In the genomic region with DNA sequence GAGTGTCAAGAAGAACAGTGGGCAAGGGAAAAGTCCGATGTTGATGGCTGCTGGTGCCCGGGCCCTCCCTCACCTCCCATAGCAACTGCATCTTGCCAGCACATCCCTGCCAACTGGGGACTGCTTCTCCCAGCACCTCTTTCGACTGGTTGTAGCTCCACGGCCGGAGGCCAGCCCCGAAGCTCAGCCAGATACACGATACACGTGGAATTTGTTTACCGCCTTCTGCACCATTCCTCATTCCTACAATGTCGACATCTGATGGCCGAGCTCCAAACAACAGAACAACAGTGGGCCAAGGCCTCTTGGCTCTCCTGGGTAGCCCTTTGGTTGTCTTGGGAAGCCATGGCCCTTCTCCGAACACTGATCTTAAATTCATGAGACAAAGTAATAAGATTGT, we compare ENCODE assay signal across 19 mouse cellular contexts.
A peak's percentile ranks its signal among the peaks of the same experiment; 100 is the strongest.
DNase-seq lines count a peak whose midpoint lies in the region; ATAC-seq and TF ChIP-seq lines count a peak whose summit lies in the region.
"Had no signal": no experiment of that assay in that cellular context is flagged by ENCODE, and none has a peak within 500 bp of the region (broad histone marks: within the 10 kb centered on the region; RNA-seq: fewer than 3 reads in every experiment).

No protein-coding gene starts in this region.

- H3K4me3 ChIP-seq in heart, adult 2 months = no peak overlapping the region
- H3K4me3 ChIP-seq in forebrain, embryonic 11.5 days (ENCODE audit: low read depth, low read length) = no peak overlapping the region
- H3K4me3 ChIP-seq in intestine, embryonic 16.5 days (ENCODE audit: low read length) = no peak overlapping the region
- H3K4me3 ChIP-seq: embryonic facial prominence, embryonic 15.5 days; heart, embryonic 12.5 days; limb, embryonic 15.5 days; megakaryocyte, embryonic 14.5 days; neural tube, embryonic 13.5 days; stomach, embryonic 15.5 days had no signal

- no peak overlapping the region; the same call in 1 of the 2 replicates for H3K27ac ChIP-seq in heart, adult 2 months
- H3K27ac ChIP-seq in forebrain, embryonic 11.5 days (ENCODE audit: low read depth, low read length) = no peak overlapping the region
- H3K27ac ChIP-seq in intestine, embryonic 16.5 days (ENCODE audit: low read length) = no peak overlapping the region
- H3K27ac ChIP-seq: neural tube, embryonic 13.5 days had no signal

- no peaks in the 10 kb centered on the region for H3K27me3 ChIP-seq in heart, adult 2 months (ENCODE audit: control insufficient read depth, insufficient read depth, low read length)
- H3K27me3 ChIP-seq in forebrain, embryonic 11.5 days (ENCODE audit: control insufficient read depth, insufficient read depth, low read length) = no peaks in the 10 kb centered on the region
- H3K27me3 ChIP-seq in intestine, embryonic 16.5 days (replicated peaks; ENCODE audit: control insufficient read depth, insufficient read depth, low read length) = no peaks in the 10 kb centered on the region
- H3K27me3 ChIP-seq: embryonic facial prominence, embryonic 15.5 days; heart, embryonic 12.5 days; limb, embryonic 15.5 days; neural tube, embryonic 13.5 days; stomach, embryonic 15.5 days had no signal

- TF ChIP-seq CTCF in heart, adult 2 months (IDR thresholded peaks at IDR 0.05) = no peak

- no peak for TF ChIP-seq EP300 in heart, adult 2 months (IDR thresholded peaks at IDR 0.05; ENCODE audit: insufficient read depth, low read depth, low read length)

- H3K9ac ChIP-seq in heart, adult 2 months (ENCODE audit: low read depth, low read length) = no peak overlapping the region
- no peak overlapping the region for H3K9ac ChIP-seq in forebrain, embryonic 11.5 days (ENCODE audit: low read length)
- no peak overlapping the region for H3K9ac ChIP-seq in intestine, embryonic 16.5 days (ENCODE audit: low read depth, low read length)
- H3K9ac ChIP-seq: embryonic facial prominence, embryonic 15.5 days; heart, embryonic 12.5 days; limb, embryonic 15.5 days; neural tube, embryonic 13.5 days; stomach, embryonic 15.5 days had no signal

- no peak for ATAC-seq in forebrain, embryonic 11.5 days (replicated peaks; ENCODE audit: low FRiP score)
- no peak for ATAC-seq in intestine, embryonic 16.5 days
- ATAC-seq: forebrain, embryonic 14.5 days had no signal

- WGBS in heart, adult 2 months = 69% methylated on average over 12 of the region's 12 CpGs
- WGBS in forebrain, embryonic 11.5 days = 92% methylated on average over 12 of the region's 12 CpGs
- WGBS in intestine, embryonic 16.5 days = 87% methylated on average over 12 of the region's 12 CpGs

- TF ChIP-seq POLR2A in heart, adult 2 months (IDR thresholded peaks at IDR 0.05; ENCODE audit: insufficient read depth, low read depth, low read length) = no peak

- no peak overlapping the region for H3K4me2 ChIP-seq in forebrain, embryonic 11.5 days (ENCODE audit: low read depth, low read length, severe bottlenecking)
- H3K4me2 ChIP-seq in intestine, embryonic 16.5 days (ENCODE audit: low read depth, low read length) = no peak overlapping the region
- H3K4me2 ChIP-seq: embryonic facial prominence, embryonic 15.5 days; heart, embryonic 12.5 days; limb, embryonic 15.5 days; neural tube, embryonic 13.5 days; stomach, embryonic 15.5 days had no signal

- no peaks in the 10 kb centered on the region for H3K36me3 ChIP-seq in heart, adult 2 months (ENCODE audit: control insufficient read depth, insufficient read depth, low read length)
- H3K36me3 ChIP-seq in forebrain, embryonic 11.5 days (ENCODE audit: control insufficient read depth, insufficient read depth, low read length) = no peaks in the 10 kb centered on the region
- no peaks in the 10 kb centered on the region for H3K36me3 ChIP-seq in intestine, embryonic 16.5 days (ENCODE audit: control insufficient read depth, insufficient read depth, low read length)
- H3K36me3 ChIP-seq: embryonic facial prominence, embryonic 15.5 days; heart, embryonic 12.5 days; limb, embryonic 15.5 days; neural tube, embryonic 13.5 days; stomach, embryonic 15.5 days had no signal

- DNase-seq in heart, adult 2 months = peak; percentile 40 to 46
- no peak for DNase-seq in heart, postnatal 14 days
- peak; percentile 47 for DNase-seq in 3T3-L1 (ENCODE audit: low read depth, low spot score)
- peak; percentile 71 for DNase-seq in adrenal gland, postnatal 10 days
- peak; percentile 66 for DNase-seq in gastrocnemius, postnatal 14 days
- DNase-seq in forebrain, embryonic 11.5 days (ENCODE audit: low spot score) = no peak
- DNase-seq: cerebellum, adult 9-10 months; embryo, embryonic 11 days; kidney, adult 8-10 months; kidney, postnatal 4 days; thymus, adult 2 months had no signal

- intact Hi-C loops in heart, adult 2 months (cut with DNase I) = no loop called here
- intact Hi-C loops in heart, postnatal 14 days (cut with DNase I) = no loop called here
- intact Hi-C loops in gastrocnemius, postnatal 14 days (cut with DNase I; ENCODE audit: low total_unique reads) = no loop called here

- no peaks in the 10 kb centered on the region for H3K79me2 ChIP-seq in heart, adult 2 months (replicated peaks; ENCODE audit: control insufficient read depth, insufficient read depth, low read length)

- H3K4me1 ChIP-seq in heart, adult 2 months (ENCODE audit: control insufficient read depth, insufficient read depth, low read length) = peaks cover 6% of the 10 kb centered on the region
- H3K4me1 ChIP-seq in forebrain, embryonic 11.5 days (replicated peaks; ENCODE audit: control insufficient read depth, insufficient read depth, low read length) = no peaks in the 10 kb centered on the region
- peaks cover 19% of the 10 kb centered on the region for H3K4me1 ChIP-seq in intestine, embryonic 16.5 days (ENCODE audit: control insufficient read depth, insufficient read depth, low read length)
- H3K4me1 ChIP-seq: neural tube, embryonic 13.5 days had no signal

- no peaks in the 10 kb centered on the region for H3K9me3 ChIP-seq in forebrain, embryonic 11.5 days (ENCODE audit: control insufficient read depth, low read length)
- no peaks in the 10 kb centered on the region for H3K9me3 ChIP-seq in intestine, embryonic 16.5 days (ENCODE audit: control insufficient read depth, low read length)
- H3K9me3 ChIP-seq: embryonic facial prominence, embryonic 15.5 days; heart, embryonic 12.5 days; limb, embryonic 15.5 days; megakaryocyte, embryonic 14.5 days; neural tube, embryonic 13.5 days; stomach, embryonic 15.5 days had no signal

Comparison
In these comparisons a context has a peak if more than half of its experiments do, and no peak if none do; other contexts are left out.
1. DNase-seq: peak in heart, adult 2 months (2 of 2), 3T3-L1 (single experiment), adrenal gland, postnatal 10 days (single experiment) and gastrocnemius, postnatal 14 days (single experiment); none in heart, postnatal 14 days (0 of 2) and forebrain, embryonic 11.5 days (single experiment).